Mouse (Mus musculus) embryonic facial prominence, embryonic 11.5 days (tissue): Measurements from ENCODE around the gene Lyar. TPM values are rescaled to one million over a fixed set of nuclear protein-coding genes. Genes with fewer than 3 reads are reported as not detected.

Source experiments
- ATAC-seq: fragments of 200-750 bp; cut with Nextera tagmentation; replicated peaks from 2 replicates; pipeline ENCODE4 v1.8.0; 2017; ENCODE audit warnings: low read depth; ENCODE audit not compliant: insufficient number of reproducible peaks, low FRiP score, low TSS enrichment
- DNase-seq: peaks from one replicate; pipeline ENCODE4 v3.0.0-alpha.2; 2015; ENCODE audit warnings: low spot score
- H3K27ac ChIP-seq: fragments of 300-500 bp; sonication (generic); replicated peaks from 2 replicates; pipeline ENCODE4 v1.5.1; 2014; ENCODE audit warnings: mild to moderate bottlenecking, low read depth, low read length, control low read depth
- H3K27me3 ChIP-seq: fragments of 300-500 bp; sonication (generic); 2 replicates; pipeline ENCODE4 v1.6.1; 2014; ENCODE audit warnings: mild to moderate bottlenecking, low read length, moderate library complexity, mixed read lengths; ENCODE audit not compliant: control insufficient read depth, insufficient read depth
- H3K36me3 ChIP-seq: fragments of 300-500 bp; sonication (generic); replicated peaks from 2 replicates; pipeline ENCODE4 v1.6.1; 2014; ENCODE audit warnings: low read depth, mild to moderate bottlenecking, low read length, moderate library complexity, mixed read lengths; ENCODE audit not compliant: control insufficient read depth, insufficient read depth
- H3K4me1 ChIP-seq: fragments of 300-500 bp; sonication (generic); 2 replicates; pipeline ENCODE4 v1.6.1; 2014; ENCODE audit warnings: low read length, mixed read lengths; ENCODE audit not compliant: control insufficient read depth, insufficient read depth
- H3K4me2 ChIP-seq: fragments of 300-500 bp; sonication (generic); 2 replicates; pipeline ENCODE4 v1.6.1; 2014; ENCODE audit warnings: low read depth, mild to moderate bottlenecking, control low read depth, low read length, moderate library complexity
- H3K4me3 ChIP-seq: fragments of 300-500 bp; sonication (generic); 2 replicates; pipeline ENCODE4 v1.5.1; 2014; ENCODE audit warnings: low read depth, low read length, control low read depth
- H3K9ac ChIP-seq: fragments of 300-500 bp; sonication (generic); replicated peaks from 2 replicates; pipeline ENCODE4 v1.6.1; 2014; ENCODE audit warnings: mild to moderate bottlenecking, control low read depth, low read length
- H3K9me3 ChIP-seq: fragments of 300-500 bp; sonication (generic); replicated peaks from 2 replicates; pipeline ENCODE4 v1.6.1; 2016; ENCODE audit warnings: mild to moderate bottlenecking, low read length, inconsistent platforms, mixed read lengths; ENCODE audit not compliant: control insufficient read depth
- WGBS: fragments of 180-500 bp; shearing (Covaris S2); extraction: QIAGEN DNeasy Blood & Tissue Kit; methylation state at CpG from one replicate; pipeline ENCODE4 v1.1.7; 2014; 5-methylcytosine and 5-hydroxymethylcytosine counted together
- polyA plus RNA-seq: library from polyadenylated mRNA; unstranded; fragments of >200 nt; fragmentation: Nextera tagmentation; extraction: Ambion mirVana; gene quantifications from 2 replicates; pipeline ENCODE4 v1.2.1, GENCODE M21; 2014

Gene Lyar
- polyA plus RNA-seq, 1 experiment from 2014 or later, result 164 TPM

DNA sequence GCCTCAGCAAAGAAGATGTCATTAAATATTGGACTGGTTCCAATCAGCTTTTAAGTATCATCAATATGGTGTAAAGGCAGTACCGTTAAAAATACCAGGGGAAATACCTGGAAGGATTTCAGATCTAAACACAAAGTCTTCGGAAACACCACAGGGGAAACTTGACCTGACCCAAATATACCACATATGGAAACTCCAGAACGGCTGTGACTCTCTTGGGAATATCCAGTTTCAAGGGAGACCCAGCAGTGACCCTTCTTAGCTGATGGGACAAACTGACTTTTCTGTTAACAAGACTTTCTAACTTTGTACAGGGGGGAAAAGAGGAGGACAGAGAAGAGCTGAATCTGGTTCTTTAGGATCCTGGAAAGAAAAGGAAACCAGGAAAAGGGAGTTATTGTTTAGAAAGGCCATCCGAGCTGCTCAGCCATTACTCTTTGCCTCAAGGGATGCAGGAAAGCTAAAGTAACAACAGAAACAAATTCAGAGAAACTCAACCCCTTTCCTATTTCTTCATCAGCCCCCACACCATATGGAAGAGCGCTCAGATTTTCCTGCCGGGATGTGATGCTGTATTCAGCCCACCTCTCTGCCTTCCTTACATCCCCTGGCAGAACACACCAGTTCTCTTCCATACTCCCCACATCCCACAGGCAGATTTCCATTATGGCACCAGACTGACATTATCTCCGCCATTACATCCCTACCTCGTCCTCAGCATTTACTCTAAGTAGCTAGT is 37.9 kb downstream of the Lyar start:
- Histone ChIP-seq H3K9ac (no peak overlapping the region), H3K4me3 (no peak overlapping the region), H3K4me2 (no peak overlapping the region), H3K9me3 (no peaks in the 10 kb centered on the region), H3K27ac (no peak overlapping the region), H3K4me1 (no peaks in the 10 kb centered on the region), H3K27me3 (no peaks in the 10 kb centered on the region), H3K36me3 (peaks cover 2% of the 10 kb centered on the region)
- DNase-seq, result peak; percentile 83
- 37% methylated on average over 8 of the region's 8 CpGs for WGBS
- peak; percentile 71 for ATAC-seq

DNA sequence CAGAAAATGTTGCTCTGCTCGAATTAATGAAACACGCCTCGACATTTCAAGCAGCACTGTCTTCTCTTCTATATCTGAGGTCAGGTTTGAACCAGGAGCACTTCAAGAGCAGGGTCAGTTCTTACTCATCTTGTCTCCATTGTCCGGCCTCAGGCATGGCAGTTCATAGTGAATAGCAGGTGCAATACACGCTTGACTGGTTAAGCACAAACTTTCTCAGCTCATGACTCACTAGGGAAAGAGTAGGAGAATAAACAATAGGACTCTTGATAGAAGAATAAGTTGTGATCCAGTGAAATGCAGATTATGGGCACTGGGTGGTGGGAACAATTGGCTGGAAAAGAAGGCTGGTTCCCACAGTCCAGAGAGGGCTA is 38.5 kb downstream of the Lyar start:
- 76% methylated on average over 5 of the region's 5 CpGs for WGBS
- H3K27ac ChIP-seq, result no peak overlapping the region
- no peak for ATAC-seq

DNA sequence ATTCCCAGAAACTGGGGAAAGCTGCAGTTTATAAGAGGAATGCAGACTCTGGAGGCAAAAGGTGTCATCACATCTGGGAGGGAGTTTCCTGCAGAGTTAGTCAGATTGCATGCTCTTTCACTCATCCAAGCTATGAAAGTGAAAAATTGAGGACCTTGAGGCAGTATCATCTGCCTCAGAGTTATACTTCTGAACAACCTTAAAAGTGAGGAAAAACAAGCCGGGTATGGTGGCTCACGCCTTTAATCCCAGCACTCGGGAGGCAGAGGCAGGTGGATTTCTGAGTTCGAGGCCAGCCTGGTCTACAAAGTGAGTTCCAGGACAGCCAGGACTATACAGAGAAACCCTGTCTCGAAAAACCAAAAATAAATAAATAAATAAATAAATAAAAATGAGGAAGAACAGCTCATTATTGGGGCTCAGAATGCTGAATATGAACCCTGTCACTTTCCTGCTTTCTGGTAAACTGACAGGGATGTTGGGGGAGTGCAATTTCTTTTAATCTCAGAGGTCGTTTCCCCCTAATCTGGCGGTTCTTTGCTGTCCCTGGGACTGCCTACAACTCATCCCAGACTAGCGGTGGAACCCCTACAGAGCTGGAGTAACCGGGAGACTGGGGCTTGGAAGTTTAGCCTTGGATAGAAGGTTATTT is 39.3 kb downstream of the Lyar start:
- WGBS, result 42% methylated on average over 9 of the region's 9 CpGs
- H3K36me3 ChIP-seq, result peaks cover 3% of the 10 kb centered on the region
- peak overlapping the region; percentile 71 for H3K27ac ChIP-seq
- no peaks in the 10 kb centered on the region for H3K27me3 ChIP-seq
- H3K9me3 ChIP-seq, result no peaks in the 10 kb centered on the region
- H3K4me1 ChIP-seq, result no peaks in the 10 kb centered on the region
- peak overlapping the region; percentile 81 for H3K4me3 ChIP-seq
- ATAC-seq (no peak), DNase-seq (no peak)
- H3K9ac ChIP-seq, result peak overlapping the region; percentile 86
- H3K4me2 ChIP-seq, result peak overlapping the region; percentile 81

More for the DNA sequence above, 38.5 kb downstream of the Lyar start:
- Histone ChIP-seq H3K4me3 (no peak overlapping the region), H3K9ac (no peak overlapping the region), H3K36me3 (peaks cover 3% of the 10 kb centered on the region), H3K9me3 (no peaks in the 10 kb centered on the region), H3K4me1 (no peaks in the 10 kb centered on the region), H3K27me3 (no peaks in the 10 kb centered on the region), H3K4me2 (no peak overlapping the region)
- no peak for DNase-seq

DNA sequence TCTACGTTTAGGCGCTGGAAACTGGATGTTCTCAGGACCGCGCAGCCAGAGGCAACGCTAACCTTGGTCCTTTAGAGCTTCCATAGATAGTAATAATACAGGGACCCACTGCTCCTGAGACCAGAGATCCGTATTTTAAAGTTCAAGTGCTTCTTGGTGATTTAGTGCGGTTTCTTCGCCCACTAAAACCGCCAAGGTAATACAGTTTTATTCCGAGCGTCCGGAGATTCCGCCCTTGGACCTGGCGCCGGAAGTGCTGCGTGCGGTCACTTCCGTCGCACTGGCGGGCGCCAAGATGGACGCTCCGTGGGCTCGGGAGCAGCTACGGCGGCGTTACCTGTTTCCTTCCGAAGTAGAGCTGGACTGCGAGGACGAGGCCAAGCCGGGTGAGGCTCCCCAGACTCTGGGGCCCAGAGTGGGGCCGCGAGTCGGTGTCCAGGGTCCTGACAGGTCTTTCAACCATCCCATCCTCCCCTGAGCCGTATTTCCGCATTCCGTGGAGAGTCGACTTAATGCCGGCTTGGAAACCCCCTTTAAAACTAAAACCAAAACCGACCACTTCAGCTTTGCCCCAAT is 39.9 kb downstream of the Lyar start, which contains the start of gene Tmem128:
Gene Tmem128, plus strand, starts transcription at position 79 of the 576 bp plus-strand sequence.
- Histone ChIP-seq H3K27ac (peak within 1 kb of the TSS; percentile 71), H3K4me2 (peak within 1 kb of the TSS; percentile 81), H3K9me3 (no peaks in the 10 kb centered on the region), H3K4me1 (no peaks in the 10 kb centered on the region), H3K27me3 (no peaks in the 10 kb centered on the region), H3K4me3 (peak within 1 kb of the TSS; percentile 81), H3K36me3 (peaks cover 3% of the 10 kb centered on the region), H3K9ac (peak within 1 kb of the TSS; percentile 86)
- WGBS, result under 1% methylated on average over 40 of the region's 40 CpGs
- ATAC-seq (0 out of 2 replicates have a peak, but pooled peaks have one; percentile 7), DNase-seq (peak; percentile 81)

DNA sequence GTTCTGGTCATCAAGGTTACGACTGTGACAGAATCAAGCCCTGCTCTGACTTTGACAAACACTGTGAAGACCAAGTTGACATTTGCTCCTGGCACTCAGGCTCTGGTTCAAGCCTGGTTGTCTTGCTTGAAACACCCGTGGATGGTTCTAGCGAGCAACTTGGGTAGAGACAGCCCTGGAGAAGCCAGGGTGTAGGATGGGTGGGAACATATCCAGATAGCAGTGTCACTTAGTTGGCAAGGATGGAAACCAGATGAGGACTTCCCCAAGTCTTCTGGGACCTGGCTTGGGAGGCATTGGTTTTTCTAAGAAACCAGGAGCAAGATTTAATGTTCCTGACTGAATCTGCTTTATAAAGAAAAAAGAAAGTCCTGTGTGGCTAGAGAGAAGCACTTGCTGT is 50.7 kb downstream of the Lyar start:
- Histone ChIP-seq H3K4me2 (no peak overlapping the region), H3K9me3 (no peaks in the 10 kb centered on the region), H3K4me3 (no peak overlapping the region), H3K4me1 (no peaks in the 10 kb centered on the region), H3K9ac (no peak overlapping the region), H3K36me3 (no peaks in the 10 kb centered on the region; the same call in 1 of the 2 replicates), H3K27me3 (peaks cover 15% of the 10 kb centered on the region), H3K27ac (no peak overlapping the region)
- DNase-seq (no peak), ATAC-seq (no peak)
- WGBS, result 88% methylated on average over 3 of the region's 3 CpGs

DNA sequence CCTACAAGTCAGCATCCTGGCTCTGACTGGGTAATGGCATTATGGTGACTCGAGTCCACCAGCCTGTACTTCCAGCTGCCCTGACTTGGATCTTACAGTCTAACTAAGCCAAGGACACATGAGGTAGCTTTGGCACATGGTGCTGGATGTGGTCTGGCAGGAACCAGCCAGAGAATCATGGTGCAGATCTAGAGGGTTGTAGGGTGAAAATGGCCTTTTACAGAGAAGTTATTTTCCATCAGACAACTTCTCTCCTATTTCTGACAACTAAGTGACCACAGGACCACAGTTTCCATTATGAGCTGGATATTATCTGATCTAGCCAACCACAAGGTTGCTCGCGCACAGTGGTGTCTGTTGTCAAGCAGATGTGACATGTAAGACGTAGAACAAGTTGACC is 53.6 kb downstream of the Lyar start:
- Histone ChIP-seq H3K9ac (no peak overlapping the region), H3K4me3 (no peak overlapping the region), H3K4me1 (peaks cover 11% of the 10 kb centered on the region), H3K9me3 (no peaks in the 10 kb centered on the region), H3K27me3 (peaks cover 37% of the 10 kb centered on the region), H3K4me2 (no peak overlapping the region), H3K36me3 (no peaks in the 10 kb centered on the region), H3K27ac (no peak overlapping the region)
- DNase-seq, result no peak
- WGBS, result 82% methylated on average over 4 of the region's 4 CpGs
- no peak for ATAC-seq

DNA sequence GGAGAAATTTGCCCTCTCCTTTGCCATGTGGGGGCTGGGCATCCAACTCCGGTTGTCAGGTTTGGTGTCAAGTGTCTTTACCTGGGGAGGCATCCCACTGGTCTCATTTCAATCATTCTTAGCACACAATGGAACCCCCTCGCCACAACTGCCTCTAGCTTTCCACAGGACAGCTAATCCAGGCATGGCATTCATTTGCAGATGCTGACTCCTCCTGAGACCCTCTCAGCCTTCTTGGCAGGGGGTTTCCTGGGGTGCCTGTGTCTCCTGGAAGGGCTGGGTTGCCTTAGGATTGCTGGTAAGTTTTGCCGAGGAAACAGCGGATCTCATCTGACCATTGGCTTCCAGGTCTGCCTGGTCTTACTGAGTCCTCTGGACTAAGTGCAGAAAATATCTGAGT is 55.5 kb downstream of the Lyar start, which contains the start of gene Otop1:
Gene Otop1, plus strand, starts transcription at position 202 of the 400 bp plus-strand sequence.
- H3K4me3 ChIP-seq, result peak within 1 kb of the TSS; percentile 27
- H3K27ac ChIP-seq, result no peak within 1 kb of the TSS
- H3K9ac ChIP-seq, result 0 out of 2 replicates have a peak within 1 kb of the TSS, but pooled peaks have one; percentile 8
- H3K4me2 ChIP-seq, result peak within 1 kb of the TSS; percentile 51; the same call in 1 of the 2 replicates
- no peaks in the 10 kb centered on the region for H3K36me3 ChIP-seq
- peaks cover 11% of the 10 kb centered on the region for H3K4me1 ChIP-seq
- H3K27me3 ChIP-seq, result peaks cover 37% of the 10 kb centered on the region
- DNase-seq, result no peak
- 4% methylated on average over 4 of the region's 4 CpGs for WGBS
- ATAC-seq, result no peak
- H3K9me3 ChIP-seq, result no peaks in the 10 kb centered on the region
